Mouse (Mus musculus) left cerebral cortex, adult 9 months (tissue): Measurements from ENCODE around the gene Brd3os.

Source experiments
- DNase-seq, 2 experiments: peaks; one replicate each; pipeline ENCODE4 v3.0.0; 2022; ENCODE audit warnings: low spot score in 2 of 2

Brd3os gene

GRCm38 (mm10) chr2:27421293-27422068, 20.6 kb upstream of the Brd3os start:
- peak in 1 of 2 experiments; percentile 62 for DNase-seq

- no peak for DNase-seq
Observed at GRCm38 (mm10) chr2:27423596-27423995, 18.5 kb upstream of the Brd3os start.

GRCm38 (mm10) chr2:27425161-27425611, 16.9 kb upstream of the Brd3os start:
- DNase-seq = no peak

- DNase-seq = no peak
Observed at GRCm38 (mm10) chr2:27425751-27426405, 16.2 kb upstream of the Brd3os start.

- no peak for DNase-seq
Observed at GRCm38 (mm10) chr2:27426406-27426854, 15.7 kb upstream of the Brd3os start.

- DNase-seq = peak in 1 of 2 experiments; percentile 76
Observed at GRCm38 (mm10) chr2:27426855-27427457, 15.2 kb upstream of the Brd3os start, which contains the start of gene Vav2. Gene Vav2 (minus strand): TSS chr2:27427033.

- peak in 1 of 2 experiments; percentile 89 for DNase-seq
Observed at GRCm38 (mm10) chr2:27428071-27428470, 14.1 kb upstream of the Brd3os start.

GRCm38 (mm10) chr2:27430621-27431020, 11.5 kb upstream of the Brd3os start:
- DNase-seq = peak; percentile 55 to 82

- DNase-seq = no peak
Observed at GRCm38 (mm10) chr2:27432599-27432998, 9.5 kb upstream of the Brd3os start.

- no peak for DNase-seq
Observed at GRCm38 (mm10) chr2:27437876-27438275, 4.2 kb upstream of the Brd3os start.

- DNase-seq = no peak
Observed at GRCm38 (mm10) chr2:27438281-27438680, 3.8 kb upstream of the Brd3os start.

GRCm38 (mm10) chr2:27442708-27443449, 755 bp downstream of the Brd3os start:
- DNase-seq = no peak

- no peak for DNase-seq
Observed at GRCm38 (mm10) chr2:27443450-27443708, 1.3 kb downstream of the Brd3os start.

GRCm38 (mm10) chr2:27445910-27446309, 3.8 kb downstream of the Brd3os start:
- DNase-seq = no peak

- DNase-seq = no peak
Observed at GRCm38 (mm10) chr2:27446812-27447211, 4.7 kb downstream of the Brd3os start.

GRCm38 (mm10) chr2:27447782-27448181, 5.7 kb downstream of the Brd3os start:
- no peak for DNase-seq

- DNase-seq = no peak
Observed at GRCm38 (mm10) chr2:27450226-27450625, 8.1 kb downstream of the Brd3os start.

GRCm38 (mm10) chr2:27459735-27460134, 17.6 kb downstream of the Brd3os start:
- no peak for DNase-seq

- no peak for DNase-seq
Observed at GRCm38 (mm10) chr2:27460163-27460562, 18.0 kb downstream of the Brd3os start.

GRCm38 (mm10) chr2:27460651-27461050, 18.5 kb downstream of the Brd3os start:
- DNase-seq = no peak

GRCm38 (mm10) chr2:27461881-27462660, 19.9 kb downstream of the Brd3os start:
- no peak for DNase-seq
